Mouse (Mus musculus) E14TG2a.4 (cell line): ENCODE results near the gene Zmat1.
A peak's percentile ranks its signal among the peaks of the same experiment; 100 is the strongest.

Experiments used
- CTCF ChIP-seq: conservative IDR thresholded peaks from 2 replicates; pipeline ENCODE4 v1.5.1; 2014; ENCODE audit warnings: low read length
- NANOG ChIP-seq: IDR thresholded peaks from 2 replicates; pipeline ENCODE4 v1.6.1; 2014; ENCODE audit warnings: borderline replicate concordance, low read length, mixed read lengths

DNA sequence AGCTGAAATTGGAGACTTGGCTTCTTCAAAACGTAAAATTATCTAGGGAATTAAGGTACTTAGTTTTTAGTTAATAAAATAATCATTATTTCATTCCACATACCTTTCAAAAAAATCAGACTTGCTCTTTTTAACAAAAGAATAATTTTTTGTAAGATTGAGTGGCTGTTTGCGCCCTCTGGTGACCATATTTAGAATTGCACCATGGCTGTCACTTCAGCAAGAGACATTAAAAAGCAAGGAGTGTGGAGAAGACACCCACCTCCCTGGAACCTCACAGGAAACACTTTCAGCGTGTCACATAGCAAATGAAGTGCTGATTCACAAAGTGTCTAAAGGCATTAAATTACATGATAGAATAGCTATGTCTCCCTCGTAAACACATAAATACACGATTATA is 78.6 kb downstream of the Zmat1 start:
- TF ChIP-seq CTCF (peak; percentile 88), NANOG (no peak)
